Mouse (Mus musculus) MEL (cell line): Measurements from ENCODE around the gene U90926.

Experiments
- CHD2 ChIP-seq: IDR thresholded peaks from 2 replicates; pipeline ENCODE4 v1.6.1; 2011; ENCODE audit warnings: low read length, improper control_type of control experiment
- CTCF ChIP-seq, 3 experiments: IDR thresholded peaks in 2 of 3; conservative IDR thresholded peaks in 1 of 3; 2 replicates each; pipeline ENCODE4 v1.5.1; 2011 to 2012; ENCODE audit warnings: low read length in 3 of 3, low read depth in 2 of 3, mild to moderate bottlenecking in 2 of 3, improper control_type of control experiment in 1 of 3, inconsistent platforms in 1 of 3, mixed read lengths in 1 of 3, moderate library complexity in 1 of 3; ENCODE audit not compliant: control insufficient read depth in 1 of 3, insufficient read depth in 1 of 3, poor library complexity in 1 of 3, severe bottlenecking in 1 of 3
- POLR2A ChIP-seq, 2 experiments: IDR thresholded peaks; 2 replicates each; pipeline ENCODE4 v1.6.1; 2011 to 2012; ENCODE audit warnings: low read length in 2 of 2, mild to moderate bottlenecking in 2 of 2, control low read depth in 1 of 2, improper control_type of control experiment in 1 of 2, low read depth in 1 of 2, moderate library complexity in 1 of 2; ENCODE audit not compliant: control insufficient read depth in 1 of 2, insufficient read depth in 1 of 2, poor library complexity in 1 of 2
- POLR2AphosphoS2 ChIP-seq: IDR thresholded peaks from 2 replicates; pipeline ENCODE4 v1.6.1; 2011; ENCODE audit warnings: low read length, improper control_type of control experiment
- RAD21 ChIP-seq: IDR thresholded peaks from 2 replicates; pipeline ENCODE4 v1.6.1; 2011; ENCODE audit warnings: mild to moderate bottlenecking, low read depth, low read length, improper control_type of control experiment
- SMC3 ChIP-seq: IDR thresholded peaks from 2 replicates; pipeline ENCODE4 v1.6.1; 2011; ENCODE audit warnings: low read depth, low read length, improper control_type of control experiment
- TAL1 ChIP-seq: IDR thresholded peaks from 2 replicates; pipeline ENCODE4 v1.6.1; 2012; ENCODE audit warnings: mild to moderate bottlenecking, inconsistent platforms, low read length, moderate library complexity, mixed read lengths

DNA sequence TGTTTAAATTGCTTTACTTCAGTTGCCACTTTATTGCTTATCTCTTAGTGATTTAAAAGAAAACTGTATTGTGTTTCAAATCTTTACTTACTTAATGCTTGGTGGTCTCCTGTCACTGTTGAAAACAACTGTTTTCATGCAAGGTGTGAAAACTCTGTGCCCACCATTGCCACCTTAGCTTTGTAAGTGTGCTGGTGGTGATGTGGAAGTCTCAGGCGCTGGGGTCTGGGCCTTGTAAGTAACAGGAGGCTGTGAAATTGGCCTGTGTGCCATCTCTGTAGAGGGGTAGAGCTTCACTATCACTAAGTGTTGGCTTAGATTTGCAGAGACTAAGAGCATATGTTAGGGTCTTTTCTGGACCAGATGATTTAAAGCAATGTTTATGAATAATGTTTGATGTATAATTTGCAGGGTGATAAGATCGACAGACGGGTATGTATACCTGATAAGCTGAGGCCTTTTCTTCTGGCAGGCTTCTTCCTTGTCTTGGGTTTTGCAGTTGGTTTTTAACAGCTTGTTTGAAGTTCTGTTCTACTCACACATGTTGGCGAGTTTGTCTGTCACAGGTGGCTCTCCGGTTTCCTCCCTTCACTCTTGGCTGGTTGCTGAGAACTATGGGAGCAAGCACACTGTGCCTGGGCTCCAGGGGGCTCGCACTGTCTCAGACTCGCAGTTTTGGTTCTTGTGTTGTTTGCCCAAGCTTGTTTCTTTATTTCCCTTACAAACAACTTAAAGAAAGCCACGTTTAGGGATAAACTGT lies 32.0 kb downstream of the U90926 start:
- TF ChIP-seq POLR2A (IDR thresholded peaks at IDR 0.05; ENCODE audit: control insufficient read depth in 1 of 2, insufficient read depth in 1 of 2, low read depth in 1 of 2, low read length in 2 of 2, poor library complexity in 1 of 2) (no peak), SMC3 (no peak), RAD21 (no peak), POLR2AphosphoS2 (no peak), CTCF (IDR thresholded peaks at IDR 0.05 in 2 of 3, conservative IDR thresholded peaks at IDR 0.05 in 1 of 3; ENCODE audit: control insufficient read depth in 1 of 3, insufficient read depth in 1 of 3, low read depth in 2 of 3, low read length in 3 of 3, poor library complexity in 1 of 3, severe bottlenecking in 1 of 3) (no peak), CHD2 (no peak), TAL1 (no peak)
